Mouse (Mus musculus) erythroblast, embryonic 14.5 days (primary cell): ENCODE measurements around the gene Kif6. TPM values are rescaled to one million over a fixed set of nuclear protein-coding genes. Genes with fewer than 3 reads are reported as not detected.

Source experiments
- H3K27me3 ChIP-seq: 2 replicates; pipeline ENCODE4 v1.6.1; 2012; ENCODE audit warnings: inconsistent platforms; ENCODE audit not compliant: control insufficient read depth
- H3K36me3 ChIP-seq: 2 replicates; pipeline ENCODE4 v1.6.1; 2012; ENCODE audit warnings: mild to moderate bottlenecking, inconsistent platforms; ENCODE audit not compliant: control insufficient read depth
- H3K4me1 ChIP-seq: 2 replicates; pipeline ENCODE4 v1.6.1; 2012; ENCODE audit warnings: inconsistent platforms; ENCODE audit not compliant: control insufficient read depth
- H3K4me3 ChIP-seq: replicated peaks from 2 replicates; pipeline ENCODE3; 2012; ENCODE audit warnings: moderate library complexity, mild to moderate bottlenecking, inconsistent platforms
- H3K9me3 ChIP-seq: 2 replicates; pipeline ENCODE4 v1.6.1; 2012; ENCODE audit warnings: low read length, inconsistent platforms, mixed read lengths; ENCODE audit not compliant: control insufficient read depth
- GATA1 ChIP-seq: IDR thresholded peaks from 2 replicates; pipeline ENCODE4 v1.6.1; 2012; ENCODE audit warnings: low read length, inconsistent platforms, mixed read lengths
- TAL1 ChIP-seq: IDR thresholded peaks from 3 replicates; pipeline ENCODE4 v1.6.1; 2012; ENCODE audit warnings: low read length, inconsistent platforms, mixed read lengths
- polyA plus RNA-seq: library from polyadenylated mRNA; stranded (reverse); fragments of >175 nt; gene quantifications from 2 replicates; pipeline ENCODE4 v1.2.3, GENCODE M21; 2012

Kif6 gene
- polyA plus RNA-seq, 1 experiment = not detected

GRCm38 (mm10) chr17:49739896-49740679 lies 125.2 kb downstream of the Kif6 start:
- peaks cover 40% of the 10 kb centered on the region for H3K9me3 ChIP-seq
- H3K4me1 ChIP-seq = no peaks in the 10 kb centered on the region
- no peaks in the 10 kb centered on the region for H3K36me3 ChIP-seq
- no peak for TF ChIP-seq TAL1
- no peak for TF ChIP-seq GATA1
- H3K4me3 ChIP-seq = no peak overlapping the region
- H3K27me3 ChIP-seq = no peaks in the 10 kb centered on the region

DNA sequence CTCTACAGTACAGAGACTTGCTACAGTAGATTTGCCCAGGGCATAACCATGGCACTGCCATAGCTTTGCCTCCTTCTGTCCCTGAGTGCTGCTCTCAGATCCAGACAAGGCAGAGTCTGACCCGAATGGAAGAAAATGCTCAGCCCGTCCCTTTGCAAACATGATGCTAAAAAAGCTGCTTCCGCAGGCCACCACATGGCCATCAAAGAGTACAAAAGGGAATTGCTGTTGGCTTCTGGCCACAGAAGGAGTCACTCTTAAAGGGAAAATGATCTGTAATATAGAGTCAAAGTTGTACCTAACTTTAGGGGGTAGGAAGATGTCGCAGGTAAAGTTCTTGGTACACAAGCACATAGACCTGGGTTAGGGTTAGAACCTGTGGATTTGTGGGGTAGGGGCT lies 126.2 kb downstream of the Kif6 start:
- no peak overlapping the region for H3K4me3 ChIP-seq
- H3K9me3 ChIP-seq = peaks cover 40% of the 10 kb centered on the region
- H3K4me1 ChIP-seq = no peaks in the 10 kb centered on the region
- H3K36me3 ChIP-seq = no peaks in the 10 kb centered on the region
- TF ChIP-seq TAL1 (no peak), GATA1 (no peak)
- H3K27me3 ChIP-seq = no peaks in the 10 kb centered on the region

GRCm38 (mm10) chr17:49741927-49742326 lies 127.0 kb downstream of the Kif6 start:
- no peak for TF ChIP-seq GATA1
- TF ChIP-seq TAL1 = no peak
- Histone ChIP-seq H3K9me3 (peaks cover 39% of the 10 kb centered on the region), H3K27me3 (no peaks in the 10 kb centered on the region), H3K4me1 (no peaks in the 10 kb centered on the region), H3K4me3 (no peak overlapping the region), H3K36me3 (no peaks in the 10 kb centered on the region)

- Histone ChIP-seq H3K9me3 (peaks cover 40% of the 10 kb centered on the region), H3K36me3 (no peaks in the 10 kb centered on the region), H3K4me3 (no peak overlapping the region), H3K27me3 (no peaks in the 10 kb centered on the region), H3K4me1 (no peaks in the 10 kb centered on the region)
- TF ChIP-seq TAL1 = no peak
- TF ChIP-seq GATA1 = no peak
Measured at GRCm38 (mm10) chr17:49743580-49744463, 128.9 kb downstream of the Kif6 start.

- no peaks in the 10 kb centered on the region for H3K4me1 ChIP-seq
- H3K36me3 ChIP-seq = no peaks in the 10 kb centered on the region
- H3K4me3 ChIP-seq = no peak overlapping the region
- no peaks in the 10 kb centered on the region for H3K27me3 ChIP-seq
- peaks cover 33% of the 10 kb centered on the region for H3K9me3 ChIP-seq
- no peak for TF ChIP-seq GATA1
Measured at GRCm38 (mm10) chr17:49750889-49751324, 136.0 kb downstream of the Kif6 start.

GRCm38 (mm10) chr17:49753874-49754273 lies 138.9 kb downstream of the Kif6 start:
- Histone ChIP-seq H3K36me3 (no peaks in the 10 kb centered on the region), H3K4me3 (no peak overlapping the region), H3K27me3 (no peaks in the 10 kb centered on the region), H3K4me1 (no peaks in the 10 kb centered on the region), H3K9me3 (peaks cover 26% of the 10 kb centered on the region)
- TF ChIP-seq TAL1 = no peak
- no peak for TF ChIP-seq GATA1

- Histone ChIP-seq H3K36me3 (no peaks in the 10 kb centered on the region), H3K4me1 (no peaks in the 10 kb centered on the region), H3K4me3 (no peak overlapping the region), H3K27me3 (no peaks in the 10 kb centered on the region), H3K9me3 (peaks cover 34% of the 10 kb centered on the region)
- TF ChIP-seq TAL1 (no peak), GATA1 (no peak)
Measured at GRCm38 (mm10) chr17:49756862-49757261, 141.9 kb downstream of the Kif6 start.

DNA sequence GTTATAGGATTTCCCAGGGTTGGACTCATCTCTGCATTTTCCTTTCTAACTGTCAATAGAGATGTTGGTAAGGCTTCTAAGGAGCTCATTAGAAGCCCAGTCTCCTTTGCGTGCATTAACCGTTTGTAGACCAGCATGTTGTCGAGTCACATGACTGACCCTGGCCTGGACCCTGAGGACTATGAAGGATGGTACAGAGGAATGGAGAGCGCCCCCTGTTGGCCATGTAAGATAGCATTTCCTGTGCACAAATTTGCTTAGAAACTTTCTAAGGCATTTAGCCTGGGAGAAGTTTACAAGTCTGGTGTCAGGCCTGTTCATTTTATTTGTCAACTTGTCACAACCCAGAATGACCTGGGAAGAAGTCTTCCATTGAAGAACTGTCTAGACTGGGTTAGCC lies 144.1 kb downstream of the Kif6 start:
- H3K27me3 ChIP-seq = no peaks in the 10 kb centered on the region

DNA sequence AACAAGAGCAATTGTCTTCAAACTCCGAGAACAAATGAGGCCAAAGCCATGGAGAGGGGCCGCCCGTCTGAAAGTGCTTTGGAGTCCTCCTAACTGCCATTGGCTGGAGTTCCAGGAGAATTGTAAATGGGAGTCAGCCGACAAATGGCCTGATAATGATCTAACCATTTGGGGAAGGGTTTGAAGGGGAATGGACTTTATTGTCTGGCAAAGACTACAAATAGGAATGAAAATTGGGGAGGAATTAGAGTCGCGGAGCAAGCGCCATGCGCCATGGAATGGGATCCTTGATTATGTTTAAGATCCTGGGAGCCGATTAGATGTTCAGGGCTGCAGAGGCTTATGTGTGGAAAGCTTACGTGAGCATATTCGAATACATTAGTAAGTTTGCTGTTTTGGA lies 146.3 kb downstream of the Kif6 start:
- Histone ChIP-seq H3K27me3 (no peaks in the 10 kb centered on the region), H3K9me3 (peaks cover 23% of the 10 kb centered on the region), H3K4me3 (no peak overlapping the region), H3K4me1 (no peaks in the 10 kb centered on the region), H3K36me3 (no peaks in the 10 kb centered on the region)
- no peak for TF ChIP-seq TAL1
- TF ChIP-seq GATA1 = no peak

More for the DNA sequence above, 144.1 kb downstream of the Kif6 start:
- Histone ChIP-seq H3K4me1 (no peaks in the 10 kb centered on the region), H3K4me3 (no peak overlapping the region), H3K36me3 (no peaks in the 10 kb centered on the region), H3K9me3 (peaks cover 29% of the 10 kb centered on the region)
- no peak for TF ChIP-seq GATA1
- no peak for TF ChIP-seq TAL1

- no peaks in the 10 kb centered on the region for H3K36me3 ChIP-seq
- H3K27me3 ChIP-seq = no peaks in the 10 kb centered on the region
- H3K4me3 ChIP-seq = no peak overlapping the region
- no peak for TF ChIP-seq GATA1
- TF ChIP-seq TAL1 = no peak
- H3K4me1 ChIP-seq = no peaks in the 10 kb centered on the region
- peaks cover 20% of the 10 kb centered on the region for H3K9me3 ChIP-seq
Measured at GRCm38 (mm10) chr17:49761838-49762237, 146.9 kb downstream of the Kif6 start.
